Mouse (Mus musculus) heart, postnatal 4 days (tissue): ENCODE measurements around the gene Rnf123. TPM values are rescaled to one million over a fixed set of nuclear protein-coding genes. Genes with fewer than 3 reads are reported as not detected.
"Not testable (repeated sequence)": the region's sequence is repeated elsewhere in the genome, so short reads cannot be mapped to it uniquely, and the experiment has no call there.

Source experiments
- DNase-seq: peaks from one replicate; pipeline ENCODE4 v3.0.0; 2021
- microRNA-seq, 2 experiments: library from miRNA; unstranded; fragments of <30 nt; microRNA quantifications; one replicate each; pipeline ENCODE4 v1.2.0; 2021 to 2022
- total RNA-seq, 2 experiments: library from RNA; stranded (reverse); gene quantifications; 2 replicates each; pipeline ENCODE4 v1.2.3; 2021

Gene Rnf123
- total RNA-seq, 2 experiments from 2014 or later = 62.6 to 63.4 TPM

DNA sequence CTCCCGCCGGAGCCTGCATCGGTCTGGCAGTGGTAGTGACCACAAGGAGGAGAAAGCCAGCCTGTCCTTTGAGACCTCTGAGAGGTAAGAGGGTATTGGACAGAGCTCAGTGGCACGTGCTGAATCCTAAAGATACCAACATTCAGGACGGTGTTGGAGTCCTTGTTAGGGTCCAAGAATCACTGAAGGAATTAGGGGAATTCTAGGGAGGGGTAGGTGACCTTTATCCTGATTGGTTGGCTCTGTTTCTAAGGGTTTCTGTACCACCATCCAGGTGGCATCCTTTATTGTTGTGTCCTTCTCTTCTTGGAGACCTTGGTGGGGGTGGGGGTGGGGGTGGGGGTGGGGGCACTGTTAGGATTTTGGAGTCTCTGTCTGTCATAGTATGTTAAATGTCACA is 51.0 kb downstream of the Rnf123 start:
- no peak for DNase-seq

DNA sequence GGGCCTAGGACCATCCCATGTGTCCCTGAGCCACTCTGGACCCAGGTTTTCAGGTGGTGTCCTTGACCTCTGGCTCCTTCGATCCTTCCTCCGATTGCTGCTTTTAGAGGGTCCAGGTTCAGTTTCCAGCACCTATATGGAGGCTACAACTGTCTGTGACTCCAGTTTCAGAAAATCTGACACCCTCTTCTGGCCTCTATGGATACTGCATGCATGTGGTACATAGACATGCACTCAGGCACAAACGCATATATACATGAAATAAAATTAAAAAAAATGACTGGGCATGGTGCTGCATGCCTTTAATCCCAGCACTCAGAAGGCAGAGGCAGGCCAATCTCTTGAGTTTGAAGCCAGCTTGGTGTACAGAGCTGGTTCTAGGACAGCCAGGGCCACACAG is 55.3 kb downstream of the Rnf123 start:
- no peak for DNase-seq

DNA sequence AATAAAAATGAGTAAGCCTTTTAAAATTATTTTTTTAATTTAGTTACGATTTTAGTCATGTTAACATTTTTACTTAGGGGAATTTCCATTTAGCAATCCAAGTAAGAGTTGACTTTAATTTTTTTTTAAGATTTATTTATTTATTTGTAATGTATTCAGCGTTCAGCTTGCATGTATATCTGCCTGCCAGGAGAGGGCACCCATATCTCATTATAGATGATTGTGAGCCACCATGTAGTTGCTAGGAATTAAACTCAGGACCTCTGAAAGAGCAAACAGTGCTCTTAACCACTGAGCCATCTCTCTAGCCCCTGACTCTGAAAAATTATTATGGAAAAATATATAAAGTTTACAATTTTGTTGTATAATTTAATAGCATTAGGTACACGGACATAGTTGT is 56.6 kb downstream of the Rnf123 start:
- no peak for DNase-seq

DNA sequence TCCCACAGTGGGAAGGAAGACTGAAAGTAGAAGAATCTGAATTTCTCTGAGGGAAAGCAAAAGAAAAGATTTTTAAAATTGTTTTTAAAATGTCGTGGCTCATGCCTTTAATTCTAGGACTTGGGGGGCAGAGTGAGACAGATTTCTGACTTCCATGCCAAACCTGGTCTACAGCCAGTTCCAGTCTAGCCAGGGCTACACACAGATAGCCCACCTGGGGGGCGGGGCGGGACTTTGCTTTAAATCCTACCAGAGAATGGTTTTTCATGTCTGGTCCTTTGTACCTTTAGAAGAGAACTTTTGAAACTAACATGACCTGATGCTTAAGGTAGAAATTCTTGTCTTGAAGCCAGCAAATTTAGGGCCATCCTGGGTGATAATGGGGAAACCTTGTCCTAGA is 59.9 kb downstream of the Rnf123 start:
- DNase-seq = no peak

DNA sequence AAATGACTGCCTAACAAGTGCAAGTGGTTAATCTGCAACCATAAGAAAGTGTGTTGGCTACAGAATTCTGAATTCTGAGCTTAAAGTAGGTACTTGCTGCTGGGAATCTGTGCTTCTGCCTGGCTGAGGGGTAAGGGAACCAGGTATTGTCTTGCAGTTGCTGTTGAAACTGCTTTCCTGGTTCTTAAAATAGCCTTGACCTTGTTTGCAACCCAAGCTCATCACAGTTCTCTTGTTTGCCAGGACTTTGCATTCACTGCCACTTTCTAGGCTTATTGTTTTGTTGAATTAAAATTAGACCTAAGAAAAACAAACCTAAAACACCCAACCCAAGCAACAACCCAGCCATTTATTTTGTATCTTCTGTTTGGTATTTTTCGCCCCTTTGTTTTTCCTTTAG is 62.4 kb downstream of the Rnf123 start:
- DNase-seq = no peak

DNA sequence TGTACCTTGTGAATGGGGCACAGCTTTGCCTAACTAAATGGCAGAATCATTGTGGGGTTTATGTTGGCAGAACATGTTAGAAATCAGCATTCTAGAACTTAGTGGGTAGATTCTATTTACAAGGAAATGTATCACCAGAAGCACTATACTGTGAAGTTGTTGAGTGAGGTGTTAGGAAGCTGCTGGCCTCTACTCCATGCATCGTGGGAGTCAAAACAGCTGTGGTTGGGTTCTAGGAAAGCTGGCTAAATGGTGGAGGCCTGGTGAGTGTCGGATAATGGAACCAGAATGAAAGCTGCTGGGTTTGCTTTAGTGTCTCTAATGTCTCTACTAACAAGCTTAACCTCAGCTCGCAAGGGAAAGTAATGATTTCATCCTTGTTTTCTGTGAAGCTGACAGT is 66.0 kb downstream of the Rnf123 start:
- no peak for DNase-seq

DNA sequence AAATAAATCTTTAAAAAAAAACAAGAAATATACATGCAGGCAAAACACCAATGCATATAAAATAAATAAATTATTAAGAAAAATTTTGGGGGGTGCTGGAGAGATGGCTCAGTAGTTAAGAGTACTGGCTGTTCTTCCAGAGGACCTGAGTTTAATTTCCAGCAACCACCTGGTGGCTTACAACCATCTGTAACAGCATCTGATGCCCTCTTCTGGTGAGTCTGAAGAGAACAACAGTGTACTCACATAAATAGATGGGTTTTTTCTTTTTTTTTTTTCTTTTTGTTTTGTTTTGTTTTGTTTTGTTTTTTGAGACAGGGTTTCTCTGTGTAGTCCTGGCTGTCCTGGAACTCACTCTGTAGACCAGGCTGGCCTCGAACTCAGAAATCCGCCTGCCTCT is 69.6 kb downstream of the Rnf123 start:
- DNase-seq = not testable (repeated sequence)

DNA sequence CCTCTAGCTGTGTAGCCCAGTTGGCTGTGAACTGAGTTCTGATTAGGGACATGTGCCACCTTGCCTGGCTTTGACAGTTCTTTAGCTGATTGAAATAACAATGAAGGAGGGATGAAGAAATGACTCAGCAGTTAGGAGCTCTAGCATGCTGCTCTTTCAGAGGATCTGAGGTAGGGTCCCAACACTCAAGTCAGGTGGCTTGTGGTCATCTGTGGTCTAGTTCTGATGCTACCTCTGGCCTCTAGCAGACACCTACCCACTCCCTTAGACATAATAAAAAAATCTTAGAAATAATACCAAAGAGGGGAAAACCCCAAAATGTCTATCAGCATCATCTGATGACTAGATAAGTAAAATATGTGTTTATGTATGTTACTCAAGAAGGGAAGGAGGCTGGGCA is 72.8 kb downstream of the Rnf123 start:
- DNase-seq = no peak

DNA sequence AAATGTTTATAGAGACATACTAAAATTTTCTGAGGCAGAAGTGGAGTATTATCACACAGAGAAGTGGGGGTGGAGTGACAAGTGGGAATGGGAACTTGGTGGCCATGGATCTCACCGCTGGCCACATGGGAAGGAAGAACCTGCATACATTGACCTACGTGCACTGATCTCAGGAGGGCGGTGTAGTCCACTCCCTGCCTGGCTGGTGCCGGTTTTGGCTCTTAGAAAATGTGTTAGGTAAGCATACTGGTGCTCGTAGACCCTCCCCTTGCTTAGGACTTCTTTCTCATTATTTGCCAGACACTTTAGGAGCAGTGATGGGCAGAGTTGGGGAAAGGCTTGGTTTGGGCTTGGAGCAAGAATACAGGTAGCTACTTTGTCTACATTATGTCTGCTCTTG is 75.1 kb downstream of the Rnf123 start:
- DNase-seq = no peak

DNA sequence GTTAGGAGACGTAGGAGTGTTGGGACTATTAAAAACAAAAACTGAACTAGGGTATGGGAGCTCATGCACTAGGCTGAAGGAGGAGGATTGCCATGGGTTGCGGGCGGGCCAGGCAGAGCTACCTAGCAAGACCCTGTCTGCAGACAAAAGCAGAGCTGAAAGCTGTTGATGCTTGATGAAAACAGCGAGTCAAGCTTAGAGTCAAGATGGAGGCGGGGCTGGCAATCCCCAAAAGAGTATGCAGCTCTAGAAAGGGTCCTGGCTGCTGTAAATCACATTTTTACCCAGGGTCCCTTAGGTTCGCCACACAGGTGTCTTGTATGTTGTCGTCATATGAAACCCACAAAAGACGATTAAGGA is 79.6 kb downstream of the Rnf123 start:
- DNase-seq = no peak

DNA sequence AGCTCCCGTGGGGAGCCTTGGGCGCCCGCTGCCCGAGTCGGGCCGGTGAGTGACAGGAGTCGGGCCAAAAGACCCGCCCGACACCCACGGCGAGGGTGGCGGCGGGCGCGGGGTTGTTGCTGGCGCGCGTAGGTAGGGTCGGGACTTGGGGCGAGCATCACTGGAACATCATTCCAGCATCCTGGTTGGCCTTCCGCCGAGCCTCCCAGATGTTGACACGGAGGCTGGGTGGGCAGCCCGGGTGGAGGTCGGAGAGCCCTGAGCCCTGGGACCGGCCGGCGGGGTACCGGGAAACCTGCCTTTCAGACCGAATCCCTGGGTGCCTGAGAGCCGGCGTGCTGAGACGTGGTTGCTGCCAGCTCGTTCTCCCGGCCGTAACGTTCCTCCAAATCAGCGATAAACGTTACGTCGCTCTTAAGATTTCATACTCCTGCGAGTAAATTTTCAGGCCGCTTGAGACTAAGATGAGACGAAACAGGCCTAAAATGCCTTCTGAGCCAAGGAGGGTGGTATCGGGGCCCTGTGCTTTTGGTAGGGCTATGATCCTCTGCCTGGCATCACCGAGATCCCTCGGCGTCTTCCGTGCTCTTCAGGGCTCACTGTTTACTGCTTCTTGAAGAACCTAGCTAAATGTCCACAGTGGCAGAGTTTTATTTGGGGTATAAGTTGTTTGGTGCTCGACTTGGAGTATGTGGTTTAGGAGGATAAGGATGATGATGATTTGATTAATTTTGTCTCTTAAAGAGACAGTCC is 80.2 kb downstream of the Rnf123 start:
- no peak for DNase-seq

DNA sequence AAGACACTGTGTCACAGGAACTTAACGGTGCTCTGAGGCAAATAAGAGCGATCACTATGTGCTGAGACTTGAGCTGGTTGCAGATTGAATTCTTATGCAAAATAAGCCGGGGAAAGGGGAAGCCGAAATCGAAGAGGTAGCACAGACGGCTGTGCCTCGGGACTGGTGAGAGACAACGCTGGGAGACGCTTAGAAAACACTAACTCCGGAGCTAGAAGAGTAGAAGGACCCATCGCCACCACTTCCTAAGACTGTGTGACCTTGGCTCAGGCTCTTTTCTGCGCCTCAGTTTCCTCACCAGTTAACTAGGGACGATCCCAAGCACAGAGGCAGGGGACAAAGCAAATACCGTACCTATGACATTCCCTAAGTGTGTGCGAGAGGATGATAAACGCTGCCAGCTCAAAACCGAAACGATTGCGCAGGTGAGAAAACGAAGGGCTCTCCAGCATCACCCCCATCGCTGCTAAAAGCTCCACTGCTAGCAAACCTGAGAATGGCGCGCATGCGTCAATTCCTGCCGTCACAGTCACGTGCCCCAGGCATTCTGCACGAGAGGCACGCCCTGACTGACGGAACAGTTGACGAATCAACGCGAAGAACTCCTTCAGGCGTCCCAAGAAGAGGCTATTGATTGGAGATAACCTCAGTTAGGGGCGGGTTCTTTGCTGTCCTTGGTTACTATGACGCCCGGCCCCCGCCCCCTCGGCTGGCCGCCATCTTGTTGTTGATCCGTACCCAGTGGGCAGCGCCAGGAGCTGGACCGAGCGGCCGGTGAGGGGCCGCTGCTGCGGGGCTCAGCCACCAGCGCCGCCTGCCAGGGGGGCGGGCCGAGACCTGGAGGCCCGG is 81.0 kb downstream of the Rnf123 start, which contains the start of gene Ip6k1:
Ip6k1 (plus strand) TSS at position 580 of the 849 bp plus-strand sequence.
- DNase-seq = peak; percentile 100

Small RNA genes within 50 kb of the gene (microRNA-seq; reads per million reads assigned to microRNA genes)
- 0 reads per million in 2 experiments for gene Gm47303
- gene Mir7088 = 0 reads per million in 2 experiments

Other genes with a start within 250 kb of the Rnf123 start
- gene Rbm6, start 210.1 kb downstream of the Rnf123 start, total RNA-seq = 10 to 100 TPM; 40.3 to 40.6 TPM
- gene Mon1a, start 195.2 kb downstream of the Rnf123 start, total RNA-seq = 1 to 10 TPM; 6.1 TPM
- gene Mst1r, start 176.5 kb downstream of the Rnf123 start, total RNA-seq = 1 to 10 TPM; 2.9 to 3.1 TPM
- gene Actl11, start 154.9 kb downstream of the Rnf123 start, total RNA-seq = not detected
- not detected for gene Camkv, start 147.7 kb downstream of the Rnf123 start, total RNA-seq
- gene Traip, start 133.2 kb downstream of the Rnf123 start, total RNA-seq = 10 to 100 TPM in 1 of 2 experiments, 1 to 10 TPM in 1; 7.4 to 10.5 TPM
- gene Uba7, start 107.8 kb downstream of the Rnf123 start, total RNA-seq = 10 to 100 TPM; 13.6 to 13.9 TPM
- 1 to 10 TPM in 1 of 2 experiments, under 1 TPM in 1; 0.72 to 1.2 TPM for gene Gm20661, start 100.3 kb downstream of the Rnf123 start, total RNA-seq
- 10 to 100 TPM; 24.8 to 27.7 TPM for gene Inka1, start 97.5 kb downstream of the Rnf123 start, total RNA-seq
- gene Cdhr4, start 90.8 kb downstream of the Rnf123 start, total RNA-seq = 1 to 10 TPM; 1.4 to 2.1 TPM
- gene Gm20662, start 87.0 kb downstream of the Rnf123 start, total RNA-seq = 1 to 10 TPM in 1 of 2 experiments, under 1 TPM in 1; 0.17 to 1.6 TPM
- gene Ip6k1, start 80.8 kb downstream of the Rnf123 start, total RNA-seq = 10 to 100 TPM; 48.3 to 55.4 TPM
- 10 to 100 TPM; 14.2 to 17.1 TPM for gene Gmppb, start 34.1 kb downstream of the Rnf123 start, total RNA-seq
- gene Amigo3, start 30.2 kb downstream of the Rnf123 start, total RNA-seq = 1 to 10 TPM; 2.3 to 2.6 TPM
- gene Mst1, start 2.9 kb downstream of the Rnf123 start, total RNA-seq = not detected
- gene Apeh, start 11.3 kb upstream of the Rnf123 start, total RNA-seq = 10 to 100 TPM; 42.2 to 45.1 TPM
- gene Bsn, start 107.0 kb upstream of the Rnf123 start, total RNA-seq = under 1 TPM; 0.07 to 0.11 TPM
- 100 to 1,000 TPM; 307 to 326 TPM for gene Dag1, start 180.6 kb upstream of the Rnf123 start, total RNA-seq
- 10 to 100 TPM; 19.3 to 21.2 TPM for gene Nicn1, start 207.1 kb upstream of the Rnf123 start, total RNA-seq
- gene Amt, start 213.5 kb upstream of the Rnf123 start, total RNA-seq = 1 to 10 TPM; 3.6 to 6.0 TPM
- gene Rhoa, start 222.8 kb upstream of the Rnf123 start, total RNA-seq = 100 to 1,000 TPM; 341 to 348 TPM
- gene Tcta, start 222.8 kb upstream of the Rnf123 start, total RNA-seq = 10 to 100 TPM; 15.9 to 19.1 TPM